Mouse (Mus musculus) megakaryocyte, embryonic 14.5 days (primary cell): Measurements from ENCODE around the gene Sprr2h. TPM values are rescaled to one million over a fixed set of nuclear protein-coding genes. Genes with fewer than 3 reads are reported as not detected.

Experiments
- H3K27me3 ChIP-seq: replicated peaks from 2 replicates; pipeline ENCODE3; 2012; ENCODE audit warnings: inconsistent platforms
- H3K36me3 ChIP-seq: replicated peaks from 2 replicates; pipeline ENCODE3; 2012; ENCODE audit warnings: low read length, inconsistent platforms, mixed read lengths
- H3K4me1 ChIP-seq: 2 replicates; pipeline ENCODE4 v1.6.1; 2012; ENCODE audit warnings: inconsistent platforms
- H3K4me3 ChIP-seq: replicated peaks from 2 replicates; pipeline ENCODE3; 2012; ENCODE audit warnings: moderate library complexity, mild to moderate bottlenecking, inconsistent platforms
- H3K9me3 ChIP-seq: 2 replicates; pipeline ENCODE4 v1.6.1; 2012; ENCODE audit warnings: inconsistent platforms
- FLI1 ChIP-seq: IDR thresholded peaks from 2 replicates; pipeline ENCODE4 v1.6.1; 2012; ENCODE audit warnings: low read length, inconsistent platforms, mixed read lengths
- GATA1 ChIP-seq: IDR thresholded peaks from 3 replicates; pipeline ENCODE4 v1.6.1; 2012; ENCODE audit warnings: mixed read lengths, low read length, inconsistent platforms, borderline replicate concordance
- polyA plus RNA-seq: library from polyadenylated mRNA; stranded (reverse); fragments of >175 nt; gene quantifications from 2 replicates; pipeline ENCODE4 v1.2.3, GENCODE M21; 2012; ENCODE audit warnings: low replicate concordance; ENCODE audit not compliant: insufficient read depth

The Sprr2h gene
- not detected in 2 replicates for polyA plus RNA-seq

DNA sequence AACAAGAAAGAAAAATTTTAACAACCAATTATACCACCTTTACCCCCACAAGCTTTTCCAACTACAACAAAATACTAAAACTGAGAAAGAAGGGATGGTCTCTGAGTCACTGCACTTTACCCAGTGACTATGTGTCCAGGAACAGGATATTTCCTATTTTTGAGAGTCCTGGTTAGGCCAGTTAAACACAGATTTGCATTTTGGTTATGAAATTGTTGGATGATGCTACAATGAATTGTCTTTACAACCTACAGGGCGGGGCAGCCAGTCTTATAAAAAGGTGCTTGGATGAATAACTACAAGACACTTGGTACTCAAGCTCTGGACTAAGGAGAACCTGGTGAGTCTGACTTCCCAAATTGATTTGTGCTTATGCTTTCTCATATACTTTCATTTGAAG, at the start of gene Sprr2h:
Sprr2h (plus strand) TSS at position 301 of the 400 bp plus-strand sequence.
- H3K9me3 ChIP-seq = no peaks in the 10 kb centered on the region
- TF ChIP-seq FLI1 (no peak), GATA1 (no peak)
- no peaks in the 10 kb centered on the region for H3K27me3 ChIP-seq
- H3K36me3 ChIP-seq = no peaks in the 10 kb centered on the region
- H3K4me3 ChIP-seq = no peak within 1 kb of the TSS
- H3K4me1 ChIP-seq = no peaks in the 10 kb centered on the region

DNA sequence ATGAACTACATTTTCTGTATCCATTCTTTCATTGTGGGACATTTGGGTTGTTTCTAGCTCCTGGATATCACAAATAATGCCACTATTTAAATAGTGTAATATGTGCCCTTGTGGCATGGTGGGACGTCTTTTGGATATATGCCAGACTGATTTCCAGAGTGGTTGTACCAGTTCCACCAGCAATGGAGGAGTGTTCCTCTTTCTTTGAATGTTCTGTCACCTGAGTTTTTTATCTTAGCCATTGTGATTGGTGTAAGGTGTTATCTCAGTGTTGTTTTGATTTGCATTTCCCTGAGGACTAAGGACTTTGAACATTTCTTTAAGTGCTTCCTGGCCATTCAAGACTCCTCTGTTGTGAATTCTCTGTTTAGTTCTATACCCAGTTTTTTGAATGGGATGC, 49.2 kb upstream of the Sprr2h start:
- Histone ChIP-seq H3K36me3 (no peaks in the 10 kb centered on the region), H3K4me3 (no peak overlapping the region), H3K4me1 (no peaks in the 10 kb centered on the region), H3K27me3 (no peaks in the 10 kb centered on the region), H3K9me3 (no peaks in the 10 kb centered on the region)
- no peak for TF ChIP-seq FLI1
- no peak for TF ChIP-seq GATA1

DNA sequence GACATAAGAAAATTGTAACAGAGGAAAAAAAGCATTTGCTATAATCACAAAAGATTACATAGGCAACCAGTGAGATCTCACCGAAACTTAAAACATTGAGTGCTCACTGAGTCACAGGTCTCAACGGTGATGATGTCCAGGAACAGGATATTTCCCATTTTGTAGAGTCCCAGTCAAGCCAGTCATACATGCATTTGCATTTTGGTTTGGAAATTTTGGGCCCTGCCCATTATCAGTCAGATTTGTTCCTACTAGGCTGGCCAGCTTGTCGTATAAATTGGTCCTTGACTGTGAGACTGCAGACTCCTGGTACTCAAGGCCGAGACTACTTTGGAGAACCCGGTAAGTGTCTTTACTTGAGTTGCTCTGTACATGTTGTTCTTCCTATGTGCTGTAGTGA, 46.6 kb upstream of the Sprr2h start, which contains the start of gene Sprr2d:
Sprr2d (plus strand) TSS at position 301 of the 400 bp plus-strand sequence.
- Histone ChIP-seq H3K27me3 (no peaks in the 10 kb centered on the region), H3K9me3 (no peaks in the 10 kb centered on the region), H3K4me1 (no peaks in the 10 kb centered on the region), H3K4me3 (no peak within 1 kb of the TSS), H3K36me3 (no peaks in the 10 kb centered on the region)
- TF ChIP-seq GATA1 = no peak
- TF ChIP-seq FLI1 = no peak

DNA sequence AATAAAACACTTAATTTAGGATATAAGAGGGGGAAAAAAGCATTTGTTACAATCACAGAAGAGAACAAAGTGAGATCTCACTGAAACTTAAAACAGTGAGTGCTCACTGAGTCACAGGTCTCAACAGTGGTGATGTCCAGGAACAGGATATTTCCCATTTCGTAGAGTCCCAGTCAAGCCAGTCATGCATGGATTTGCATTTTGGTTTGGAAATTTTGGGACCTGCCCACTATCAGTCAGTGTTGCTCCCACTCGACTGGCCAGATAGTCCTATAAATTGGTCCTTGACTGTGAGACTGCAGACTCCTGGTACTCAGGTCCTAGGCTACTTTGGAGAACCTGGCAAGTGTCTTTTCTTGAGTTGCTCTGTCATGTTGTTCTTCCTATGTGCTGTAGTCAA, 33.6 kb upstream of the Sprr2h start, which contains the start of gene Sprr2e:
Sprr2e (plus strand) TSS at position 301 of the 400 bp plus-strand sequence.
- H3K27me3 ChIP-seq = no peaks in the 10 kb centered on the region
- H3K4me3 ChIP-seq = no peak within 1 kb of the TSS
- H3K36me3 ChIP-seq = no peaks in the 10 kb centered on the region
- no peak for TF ChIP-seq FLI1
- TF ChIP-seq GATA1 = no peak
- no peaks in the 10 kb centered on the region for H3K9me3 ChIP-seq
- no peaks in the 10 kb centered on the region for H3K4me1 ChIP-seq

DNA sequence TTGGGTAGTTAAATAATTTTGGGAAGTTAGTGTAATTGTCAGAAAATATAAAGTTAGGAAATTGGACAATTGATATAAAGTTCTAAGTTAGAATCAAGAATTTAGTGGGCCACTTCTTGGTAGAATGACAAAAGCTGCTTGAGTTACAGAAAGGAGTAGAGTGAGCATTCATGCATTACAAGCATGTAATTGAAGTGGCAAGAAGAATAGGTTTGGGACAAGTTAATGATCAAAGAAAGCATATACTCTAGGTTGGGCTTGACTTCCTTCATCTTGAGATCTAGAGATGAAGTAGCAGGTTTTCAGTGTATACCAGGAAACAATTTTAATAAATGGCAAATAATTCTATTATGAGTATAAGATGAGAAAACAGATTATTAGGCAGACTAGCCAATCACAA, 23.9 kb upstream of the Sprr2h start:
- H3K9me3 ChIP-seq = no peaks in the 10 kb centered on the region
- H3K27me3 ChIP-seq = no peaks in the 10 kb centered on the region
- TF ChIP-seq FLI1 (no peak), GATA1 (no peak)
- H3K36me3 ChIP-seq = no peaks in the 10 kb centered on the region
- no peak overlapping the region for H3K4me3 ChIP-seq
- no peaks in the 10 kb centered on the region for H3K4me1 ChIP-seq

DNA sequence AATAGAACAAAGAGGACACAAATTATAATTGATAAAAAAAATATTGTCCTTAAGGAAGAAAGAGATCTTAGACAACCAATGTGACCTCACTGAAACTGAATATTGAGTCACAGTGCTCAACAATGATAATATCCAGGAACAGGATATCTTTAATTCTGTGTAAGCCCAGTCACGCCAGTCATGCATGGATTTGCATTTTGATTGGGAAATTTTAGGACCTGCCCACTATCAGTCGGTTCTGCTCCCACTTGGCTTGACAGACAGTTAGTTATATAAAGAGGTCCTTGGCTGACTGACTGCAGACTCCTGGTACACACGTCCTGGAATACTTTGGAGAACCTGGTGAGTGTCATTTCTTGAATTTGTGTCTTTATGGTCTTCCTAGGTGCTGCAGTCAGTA, 20.6 kb upstream of the Sprr2h start, which contains the start of gene Sprr2f:
Sprr2f (plus strand) TSS at position 301 of the 400 bp plus-strand sequence.
- H3K4me3 ChIP-seq = no peak within 1 kb of the TSS
- no peaks in the 10 kb centered on the region for H3K4me1 ChIP-seq
- no peak for TF ChIP-seq GATA1
- no peak for TF ChIP-seq FLI1

DNA sequence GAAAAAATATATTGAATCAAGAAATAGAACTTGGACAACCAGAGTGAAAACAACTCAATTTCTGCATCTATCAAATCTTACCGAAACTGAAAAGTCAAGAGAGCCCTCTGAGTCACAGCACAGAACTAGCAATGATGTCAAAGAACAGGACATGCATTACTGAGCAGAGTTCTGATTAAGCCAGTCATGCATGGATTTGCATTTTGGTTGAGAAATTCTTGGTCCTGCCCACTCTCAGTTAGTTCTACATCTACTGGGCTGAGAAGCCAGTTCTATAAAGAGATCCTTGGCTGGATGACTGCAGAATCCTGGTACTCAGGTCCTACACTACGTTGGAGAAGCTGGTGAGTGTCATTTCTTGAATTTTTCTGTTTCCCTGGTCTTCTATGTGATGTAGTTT, 11.9 kb upstream of the Sprr2h start:
- Histone ChIP-seq H3K27me3 (no peaks in the 10 kb centered on the region), H3K4me1 (no peaks in the 10 kb centered on the region), H3K36me3 (no peaks in the 10 kb centered on the region), H3K9me3 (no peaks in the 10 kb centered on the region), H3K4me3 (no peak overlapping the region)
- TF ChIP-seq FLI1 = no peak
- TF ChIP-seq GATA1 = no peak

More for the DNA sequence above, 20.6 kb upstream of the Sprr2h start, which contains the start of gene Sprr2f:
- Histone ChIP-seq H3K27me3 (no peaks in the 10 kb centered on the region), H3K36me3 (no peaks in the 10 kb centered on the region), H3K9me3 (no peaks in the 10 kb centered on the region)

DNA sequence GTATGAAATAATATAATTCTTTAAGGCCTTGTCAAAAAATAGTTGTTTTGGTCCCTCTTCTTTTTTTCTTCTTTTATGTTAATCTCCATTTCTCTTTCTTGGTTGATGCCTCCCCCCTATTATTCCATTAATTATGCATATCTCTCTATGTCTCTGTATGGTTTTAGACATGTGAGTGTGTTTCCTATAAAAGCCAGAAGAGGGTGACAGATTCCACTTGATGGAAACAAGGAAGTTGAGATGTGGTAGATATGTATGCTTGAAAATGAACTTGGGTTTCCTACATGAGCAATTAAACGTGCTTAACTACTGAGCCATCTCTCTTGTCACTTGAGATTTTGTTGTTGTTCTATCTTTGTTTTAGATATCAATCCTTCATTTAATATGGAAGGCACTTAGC, 8.8 kb downstream of the Sprr2h start:
- TF ChIP-seq FLI1 = no peak
- TF ChIP-seq GATA1 = no peak
- Histone ChIP-seq H3K4me1 (no peaks in the 10 kb centered on the region), H3K4me3 (no peak overlapping the region), H3K36me3 (no peaks in the 10 kb centered on the region), H3K9me3 (no peaks in the 10 kb centered on the region), H3K27me3 (no peaks in the 10 kb centered on the region)

- no peak within 1 kb of the TSS for H3K4me3 ChIP-seq
- H3K9me3 ChIP-seq = peaks cover 4% of the 10 kb centered on the region; the same call in 1 of the 2 replicates
- H3K4me1 ChIP-seq = no peaks in the 10 kb centered on the region
- TF ChIP-seq GATA1 (no peak), FLI1 (no peak)
- H3K27me3 ChIP-seq = no peaks in the 10 kb centered on the region
- H3K36me3 ChIP-seq = no peaks in the 10 kb centered on the region
These were observed 22.2 kb downstream of the Sprr2h start, which contains the start of gene Sprr2i for GRCm38 (mm10) chr3:92407691-92408090. Gene Sprr2i, plus strand, starts transcription at chr3:92407991.

- H3K27me3 ChIP-seq = no peaks in the 10 kb centered on the region
- H3K9me3 ChIP-seq = no peaks in the 10 kb centered on the region
- H3K4me1 ChIP-seq = no peaks in the 10 kb centered on the region
- no peak for TF ChIP-seq FLI1
- no peak for TF ChIP-seq GATA1
- H3K4me3 ChIP-seq = no peak within 1 kb of the TSS
- H3K36me3 ChIP-seq = no peaks in the 10 kb centered on the region
These were observed 32.3 kb downstream of the Sprr2h start, which contains the start of gene Sprr2j-ps for GRCm38 (mm10) chr3:92417782-92418181. Gene Sprr2j-ps, plus strand, starts transcription at chr3:92418082.
